Mouse (Mus musculus): Measurements from ENCODE around the gene Nodal. TPM values are rescaled to one million over a fixed set of nuclear protein-coding genes. Genes with fewer than 3 reads are reported as not detected.

Gene Nodal
- total RNA-seq, 2 experiments from 2014 or later = not detected

Other genes starting within 250 kb of the Nodal start
- gene Tbata, start 246.0 kb upstream of the Nodal start, total RNA-seq (2021) = 10 to 100 TPM; 10.8 TPM
- gene Adamts14, start 144.5 kb upstream of the Nodal start, total RNA-seq (2021) = 1 to 10 TPM; 1.6 to 1.7 TPM
- gene Prf1, start 120.1 kb upstream of the Nodal start, total RNA-seq (2021) = not detected
- 10 to 100 TPM; 16.5 to 22.1 TPM for gene Pald1, start 34.4 kb upstream of the Nodal start, total RNA-seq (2021)
- 10 to 100 TPM; 46.2 to 51.2 TPM for gene Eif4ebp2, start 34.7 kb downstream of the Nodal start, total RNA-seq (2021)
- gene Lrrc20, start 57.8 kb downstream of the Nodal start, total RNA-seq (2021) = 10 to 100 TPM; 18.7 to 21.6 TPM
- gene Npffr1, start 177.5 kb downstream of the Nodal start, total RNA-seq (2021) = 1 to 10 TPM; 3.6 to 5.2 TPM
- 100 to 1,000 TPM; 102 to 108 TPM for gene Ppa1, start 230.6 kb downstream of the Nodal start, total RNA-seq (2021)